Mouse (Mus musculus) thymus, adult 2 months (tissue): ENCODE measurements at regions not wholly inside any gene's neighbourhood (a gene's known extent, or its start where the extent isn't known, plus 50 kb on each side); places are given as distances from the start of the nearest gene placed in this dataset.

Experiments used
- DNase-seq: peaks from one replicate; pipeline ENCODE4 v3.0.0; 2021
- H3K27ac ChIP-seq: fragments of 200-500 bp; 2 replicates; pipeline ENCODE4 v1.5.1; 2012; ENCODE audit warnings: low read length, control low read depth; ENCODE audit not compliant: control insufficient read depth, insufficient read depth
- H3K27me3 ChIP-seq: fragments of 200-500 bp; 2 replicates; pipeline ENCODE4 v1.6.1; 2012; ENCODE audit warnings: mild to moderate bottlenecking, low read length, moderate library complexity, mixed read lengths; ENCODE audit not compliant: control insufficient read depth, insufficient read depth
- H3K36me3 ChIP-seq: fragments of 200-500 bp; 2 replicates; pipeline ENCODE4 v1.6.1; 2012; ENCODE audit warnings: mild to moderate bottlenecking, low read length, moderate library complexity; ENCODE audit not compliant: control insufficient read depth, insufficient read depth
- H3K4me1 ChIP-seq: fragments of 200-500 bp; replicated peaks from 2 replicates; pipeline ENCODE4 v1.6.1; 2012; ENCODE audit warnings: low read length; ENCODE audit not compliant: control insufficient read depth, insufficient read depth
- H3K4me3 ChIP-seq: fragments of 200-500 bp; 2 replicates; pipeline ENCODE4 v1.5.1; 2012; ENCODE audit warnings: mild to moderate bottlenecking, low read length, control low read depth, moderate library complexity; ENCODE audit not compliant: control insufficient read depth, insufficient read depth
- CTCF ChIP-seq: fragments of 200-500 bp; IDR thresholded peaks from 2 replicates; pipeline ENCODE4 v1.5.1; 2012; ENCODE audit warnings: mild to moderate bottlenecking, control low read depth, low read length, moderate library complexity, borderline replicate concordance; ENCODE audit not compliant: control insufficient read depth, poor library complexity, insufficient read depth; ENCODE audit errors: extremely low read depth
- POLR2A ChIP-seq: fragments of 200-500 bp; IDR thresholded peaks from 2 replicates; pipeline ENCODE4 v1.6.1; 2012; ENCODE audit warnings: mild to moderate bottlenecking, low read length, control low read depth, moderate library complexity; ENCODE audit not compliant: control insufficient read depth, poor library complexity, insufficient read depth; ENCODE audit errors: extremely low read depth
- WGBS: fragments of 180-500 bp; shearing (Covaris S2); methylation state at CpG from one replicate; pipeline ENCODE4 v1.1.7; 2018; 5-methylcytosine and 5-hydroxymethylcytosine counted together

DNA sequence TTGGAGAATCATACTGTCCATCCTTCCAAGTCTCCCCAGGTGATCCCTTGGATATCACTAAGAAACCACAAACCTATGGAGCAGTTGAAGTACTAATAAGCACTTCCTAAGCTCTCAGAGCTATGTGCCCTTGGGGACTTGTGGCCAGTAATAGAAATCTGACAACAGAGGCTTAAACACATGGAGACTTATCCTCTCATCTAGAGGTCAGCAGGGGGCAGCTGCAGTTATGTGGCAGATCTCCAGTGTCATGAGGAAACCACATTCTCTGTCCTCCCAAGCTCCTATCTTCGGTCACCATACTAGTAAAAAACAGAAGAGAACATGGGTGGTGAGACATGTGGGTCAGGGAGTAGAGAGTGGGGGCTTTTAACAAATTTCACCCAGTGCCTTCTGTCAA lies 99.4 kb upstream of the Ppp3ca start:
- no peaks in the 10 kb centered on the region for H3K4me1 ChIP-seq
- no peaks in the 10 kb centered on the region for H3K27me3 ChIP-seq
- WGBS = 39% methylated on average over 1 of the region's 1 CpGs
- DNase-seq = no peak
- no peaks in the 10 kb centered on the region for H3K36me3 ChIP-seq
- H3K4me3 ChIP-seq = no peak overlapping the region
- TF ChIP-seq CTCF (no peak), POLR2A (no peak)
- H3K27ac ChIP-seq = no peak overlapping the region

DNA sequence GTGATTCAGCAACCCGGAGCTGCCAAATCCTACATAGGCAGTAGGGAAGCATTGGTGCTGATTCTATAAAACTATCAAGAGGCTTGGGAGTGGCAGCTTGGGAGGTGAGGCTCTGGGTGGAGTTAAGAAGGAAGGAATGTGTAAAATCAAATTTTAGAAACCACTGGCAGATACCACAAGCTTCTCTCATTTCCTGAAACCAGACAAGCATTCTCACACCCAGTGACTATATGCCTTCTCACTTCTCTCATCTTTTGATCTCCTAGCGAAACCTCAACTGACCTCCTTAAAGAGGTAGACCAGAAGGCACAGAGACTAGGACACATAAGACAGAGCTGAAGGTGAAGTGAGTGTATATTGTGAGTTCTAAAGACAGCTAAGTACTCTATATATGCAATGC lies 113.4 kb upstream of the Ppp3ca start:
- H3K27ac ChIP-seq = no peak overlapping the region
- no peaks in the 10 kb centered on the region for H3K36me3 ChIP-seq
- H3K4me1 ChIP-seq = no peaks in the 10 kb centered on the region
- WGBS = 46% methylated on average over 2 of the region's 2 CpGs
- no peak overlapping the region for H3K4me3 ChIP-seq
- H3K27me3 ChIP-seq = no peaks in the 10 kb centered on the region
- DNase-seq = no peak
- no peak for TF ChIP-seq CTCF
- no peak for TF ChIP-seq POLR2A

DNA sequence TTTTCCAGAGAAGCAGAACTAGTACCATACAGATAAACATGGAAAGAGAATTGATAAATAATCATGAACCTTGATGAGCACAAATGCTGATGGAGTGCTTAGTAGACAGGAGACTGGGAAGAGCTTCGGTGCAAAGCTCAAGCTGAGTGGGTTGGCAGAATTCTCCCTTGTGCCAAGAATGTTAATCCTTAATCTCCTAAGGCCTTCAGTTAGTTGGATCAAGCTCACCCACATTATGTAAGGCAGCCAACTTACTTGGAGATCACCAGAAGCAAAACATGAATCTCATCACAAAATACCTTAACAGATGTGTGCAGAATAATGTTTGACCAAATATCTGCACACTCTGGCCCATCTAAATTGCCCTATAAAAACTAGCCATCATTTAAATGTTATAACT lies 120.5 kb upstream of the Ppp3ca start:
- no peak for TF ChIP-seq CTCF
- TF ChIP-seq POLR2A = no peak
- no peaks in the 10 kb centered on the region for H3K36me3 ChIP-seq
- no peak for DNase-seq
- WGBS = 92% methylated on average over 1 of the region's 1 CpGs
- no peak overlapping the region for H3K27ac ChIP-seq
- no peaks in the 10 kb centered on the region for H3K4me1 ChIP-seq
- no peaks in the 10 kb centered on the region for H3K27me3 ChIP-seq
- no peak overlapping the region for H3K4me3 ChIP-seq

DNA sequence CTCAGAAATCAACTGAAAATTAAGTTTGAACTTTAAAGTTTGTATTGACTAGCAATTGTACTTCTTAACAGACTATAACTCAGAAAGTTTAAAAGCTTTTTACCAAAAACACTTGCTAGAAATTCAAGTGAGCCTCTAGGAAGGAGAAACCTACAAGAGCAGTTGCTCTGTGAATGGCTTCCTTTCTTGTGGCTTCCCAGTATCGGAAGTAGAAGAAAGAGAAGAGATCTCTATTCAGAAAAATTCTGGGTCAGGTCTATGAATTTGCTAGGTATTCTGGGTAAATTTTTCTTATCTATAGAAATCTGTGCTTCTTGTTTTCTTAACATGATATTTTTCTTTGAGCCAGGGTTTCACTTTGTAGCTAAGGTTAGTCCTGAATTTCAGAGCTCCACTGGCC lies 138.3 kb upstream of the Ppp3ca start:
- TF ChIP-seq CTCF (no peak), POLR2A (no peak)
- Histone ChIP-seq H3K36me3 (no peaks in the 10 kb centered on the region), H3K27me3 (no peaks in the 10 kb centered on the region), H3K27ac (no peak overlapping the region), H3K4me3 (no peak overlapping the region), H3K4me1 (no peaks in the 10 kb centered on the region)
- DNase-seq = no peak
- 22% methylated on average over 1 of the region's 1 CpGs for WGBS

DNA sequence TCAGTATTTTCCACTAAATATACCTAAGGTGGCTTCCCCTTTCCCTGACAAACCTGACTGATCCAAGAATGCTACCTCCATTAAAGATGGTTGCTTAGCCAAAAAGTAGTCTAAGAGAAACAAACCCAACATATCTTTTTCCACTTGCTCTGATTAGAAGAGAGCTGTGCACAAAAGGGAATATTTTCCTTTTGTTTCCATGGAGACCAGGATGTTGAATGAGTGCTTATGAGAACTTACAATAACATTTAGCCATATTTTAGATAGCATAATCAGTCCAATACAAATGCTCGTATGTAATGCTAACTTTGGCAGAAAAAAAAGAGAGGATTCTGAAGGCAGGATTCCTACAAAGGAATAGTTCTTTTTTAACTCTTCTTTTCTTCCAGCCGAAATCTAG lies 161.3 kb upstream of the Ppp3ca start:
- no peak for DNase-seq
- 93% methylated on average over 2 of the region's 2 CpGs for WGBS
- no peak overlapping the region for H3K27ac ChIP-seq

DNA sequence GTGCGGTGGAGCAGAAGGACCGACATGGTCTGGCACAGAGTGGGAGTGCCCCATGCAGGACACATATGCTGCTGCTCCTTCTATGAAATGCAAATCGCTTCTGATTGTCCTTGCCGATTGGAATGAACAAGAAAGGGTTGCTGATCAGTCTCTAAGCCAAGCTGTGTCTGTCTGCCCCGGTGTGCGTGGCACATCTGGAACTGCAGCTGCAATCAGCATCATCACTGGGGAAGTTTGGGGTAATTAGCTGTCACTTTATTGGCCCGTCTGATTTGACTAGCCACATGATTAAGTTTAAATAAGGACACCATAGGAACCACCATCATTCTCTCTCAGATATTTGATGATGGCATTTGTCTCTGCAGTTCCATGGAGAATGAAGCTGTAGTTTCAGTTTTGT lies 162.9 kb upstream of the Ppp3ca start:
- no peaks in the 10 kb centered on the region for H3K36me3 ChIP-seq
- no peak overlapping the region for H3K27ac ChIP-seq
- H3K4me1 ChIP-seq = no peaks in the 10 kb centered on the region
- H3K4me3 ChIP-seq = no peak overlapping the region
- TF ChIP-seq CTCF = no peak
- TF ChIP-seq POLR2A = no peak
- WGBS = 95% methylated on average over 7 of the region's 7 CpGs
- H3K27me3 ChIP-seq = no peaks in the 10 kb centered on the region
- no peak for DNase-seq

More for the DNA sequence above, 161.3 kb upstream of the Ppp3ca start:
- Histone ChIP-seq H3K4me1 (no peaks in the 10 kb centered on the region), H3K36me3 (no peaks in the 10 kb centered on the region), H3K27me3 (no peaks in the 10 kb centered on the region), H3K4me3 (no peak overlapping the region)
- no peak for TF ChIP-seq CTCF
- no peak for TF ChIP-seq POLR2A

DNA sequence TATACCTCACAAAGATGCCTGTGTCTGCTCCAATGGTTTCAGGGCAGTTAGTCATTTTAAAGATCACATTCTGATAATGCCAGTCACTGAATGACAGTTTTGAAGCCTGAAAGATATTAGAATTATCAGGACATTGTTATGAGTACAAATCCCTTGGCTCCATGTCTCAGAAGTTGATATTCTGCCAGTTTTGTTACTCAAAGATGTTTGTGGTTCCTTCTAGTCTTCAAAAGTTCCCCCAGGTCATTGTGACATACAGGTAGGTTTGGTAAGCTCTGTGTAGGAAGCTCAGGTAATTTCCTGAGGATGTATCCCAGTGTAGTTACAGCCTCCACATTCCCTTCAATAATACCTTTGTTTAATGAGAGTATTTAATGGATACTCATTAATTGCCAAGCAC lies 169.0 kb upstream of the Bank1 start:
- TF ChIP-seq CTCF (no peak), POLR2A (no peak)
- DNase-seq = no peak
- Histone ChIP-seq H3K36me3 (no peaks in the 10 kb centered on the region), H3K4me3 (no peak overlapping the region), H3K27ac (no peak overlapping the region), H3K4me1 (no peaks in the 10 kb centered on the region), H3K27me3 (no peaks in the 10 kb centered on the region)

DNA sequence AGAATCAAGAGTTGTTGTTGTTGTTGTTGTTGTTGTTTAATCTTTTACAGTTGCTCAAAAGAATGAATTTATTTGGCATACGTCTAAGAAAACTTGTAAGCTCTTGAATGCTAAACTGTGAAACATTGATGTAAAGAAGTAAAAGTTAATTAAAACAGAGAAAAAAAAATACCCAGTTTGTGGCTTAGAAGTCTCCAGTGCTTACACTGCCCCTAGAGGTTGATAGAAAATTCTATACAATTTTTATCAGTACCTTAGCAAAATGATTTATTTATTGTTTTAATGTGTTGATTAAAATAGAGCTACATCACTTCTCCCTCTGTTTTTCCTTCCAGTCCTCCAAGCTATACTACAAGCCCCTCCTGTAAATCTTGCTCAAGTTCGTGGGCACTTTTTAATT lies 165.8 kb upstream of the Bank1 start:
- TF ChIP-seq CTCF = no peak
- no peak for TF ChIP-seq POLR2A
- no peaks in the 10 kb centered on the region for H3K27me3 ChIP-seq
- no peak for DNase-seq
- H3K4me1 ChIP-seq = no peaks in the 10 kb centered on the region
- H3K36me3 ChIP-seq = no peaks in the 10 kb centered on the region
- H3K4me3 ChIP-seq = no peak overlapping the region
- H3K27ac ChIP-seq = no peak overlapping the region
- 94% methylated on average over 2 of the region's 2 CpGs for WGBS
